Mouse (Mus musculus) small intestine, adult 2 months (tissue): ENCODE data around the gene Aldh3b3.
"Not testable (repeated sequence)": the region's sequence is repeated elsewhere in the genome, so short reads cannot be mapped to it uniquely, and the experiment has no call there.

Experiments
- CTCF ChIP-seq: fragments of 200-500 bp; IDR thresholded peaks from 2 replicates; pipeline ENCODE4 v1.5.1; 2012; ENCODE audit warnings: low read depth, mild to moderate bottlenecking, control low read depth, inconsistent platforms, low read length, moderate library complexity, mixed read lengths; ENCODE audit not compliant: insufficient replicate concordance, insufficient read length; ENCODE audit errors: extremely low read depth
- POLR2A ChIP-seq: fragments of 200-500 bp; IDR thresholded peaks from 2 replicates; pipeline ENCODE4 v1.6.1; 2012; ENCODE audit warnings: low read depth, mild to moderate bottlenecking, control low read depth, inconsistent platforms, low read length, moderate library complexity

GRCm38 (mm10) chr19:3961805-3962204, 3.4 kb downstream of the Aldh3b3 start:
- not testable (repeated sequence) for TF ChIP-seq POLR2A, CTCF
